13 mouse cellular contexts compared by ENCODE assay signal in the genomic region with DNA sequence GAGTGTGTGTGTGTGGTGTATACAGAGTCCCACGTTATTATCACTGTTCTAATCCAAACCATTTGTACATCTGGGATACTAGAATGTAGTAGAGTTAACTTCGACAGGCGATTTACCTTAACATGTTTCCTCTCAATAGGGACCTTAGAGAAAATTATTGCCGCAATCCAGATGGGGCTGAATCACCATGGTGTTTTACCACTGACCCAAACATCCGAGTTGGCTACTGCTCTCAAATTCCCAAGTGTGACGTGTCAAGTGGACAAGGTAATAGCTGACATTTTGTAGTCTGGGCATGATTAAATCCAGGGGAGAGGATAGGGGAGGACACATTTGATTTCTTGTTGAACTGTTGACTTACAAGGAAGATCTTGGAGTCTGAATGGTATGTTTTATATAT. TPM values are rescaled to one million over a fixed set of nuclear protein-coding genes. Genes with fewer than 3 reads are reported as not detected.
"Had no signal": no experiment of that assay in that cellular context is flagged by ENCODE, and none has a peak within 500 bp of the region (broad histone marks: within the 10 kb centered on the region; RNA-seq: fewer than 3 reads in every experiment).

No protein-coding gene starts in this region.

- H3K36me3 ChIP-seq: limb, embryonic 13.5 days; midbrain, embryonic 12.5 days had no signal

- DNase-seq: kidney, postnatal 14 days; left cerebral cortex, postnatal 4 days; lung, adult 2 months; lung, postnatal 14 days; thymus, postnatal 4 days had no signal

- H3K27me3 ChIP-seq: limb, embryonic 13.5 days; megakaryocyte, embryonic 14.5 days; midbrain, embryonic 12.5 days had no signal

- H3K4me3 ChIP-seq: limb, embryonic 13.5 days; megakaryocyte, embryonic 14.5 days; midbrain, embryonic 12.5 days had no signal

- H3K27ac ChIP-seq: limb, embryonic 13.5 days; liver, embryonic 14.5 days; macrophage; midbrain, embryonic 12.5 days; stomach, postnatal 0 days had no signal

- H3K4me1 ChIP-seq: limb, embryonic 13.5 days; megakaryocyte, embryonic 14.5 days; midbrain, embryonic 12.5 days had no signal

- H3K9ac ChIP-seq: limb, embryonic 13.5 days; liver, embryonic 14.5 days; midbrain, embryonic 12.5 days had no signal

- ATAC-seq: midbrain, embryonic 16.5 days had no signal

- H3K4me2 ChIP-seq: limb, embryonic 13.5 days; midbrain, embryonic 12.5 days had no signal

- H3K9me3 ChIP-seq: limb, embryonic 13.5 days; megakaryocyte, embryonic 14.5 days; midbrain, embryonic 12.5 days had no signal

RNA-seq across cellular contexts. Expression of a gene that starts 44.7 kb away (rescaled TPM):
- polyA plus RNA-seq: neural tube, embryonic 14.5 days had no signal
